Comparison of ENCODE assay signal across 8 mouse cellular contexts in genomic region chr2:155825904-155826629, GRCm38 (mm10). TPM values are rescaled to one million over a fixed set of nuclear protein-coding genes. Genes with fewer than 3 reads are reported as not detected.
DNase-seq lines count a peak whose midpoint lies in the region; ATAC-seq lines count a peak whose summit lies in the region.

No protein-coding gene starts in this region.

- H3K9me3 ChIP-seq in forebrain, embryonic 15.5 days, result no peaks in the 10 kb centered on the region
- H3K9me3 ChIP-seq in limb, embryonic 11.5 days (ENCODE audit: control insufficient read depth, low read length), result no peaks in the 10 kb centered on the region
- H3K9me3 ChIP-seq in neural tube, embryonic 11.5 days (ENCODE audit: control insufficient read depth, low read length), result no peaks in the 10 kb centered on the region

- no peaks in the 10 kb centered on the region for H3K27me3 ChIP-seq in forebrain, embryonic 15.5 days
- H3K27me3 ChIP-seq in limb, embryonic 11.5 days (ENCODE audit: control insufficient read depth, insufficient read depth, low read length), result no peaks in the 10 kb centered on the region
- H3K27me3 ChIP-seq in neural tube, embryonic 11.5 days (ENCODE audit: control insufficient read depth, insufficient read depth, low read length), result no peaks in the 10 kb centered on the region

- peak overlapping the region; percentile 89 for H3K4me2 ChIP-seq in forebrain, embryonic 15.5 days (replicated peaks)
- peak overlapping the region; percentile 69 for H3K4me2 ChIP-seq in limb, embryonic 11.5 days (ENCODE audit: low read depth, severe bottlenecking)
- H3K4me2 ChIP-seq in neural tube, embryonic 11.5 days (ENCODE audit: low read depth), result peak overlapping the region; percentile 62

- H3K27ac ChIP-seq in forebrain, embryonic 15.5 days (replicated peaks), result peak overlapping the region; percentile 84
- H3K27ac ChIP-seq in limb, embryonic 11.5 days (replicated peaks; ENCODE audit: low read depth, low read length), result no peak overlapping the region; the same call in 1 of the 2 replicates
- H3K27ac ChIP-seq in neural tube, embryonic 11.5 days (ENCODE audit: low read depth, low read length), result no peak overlapping the region

- H3K36me3 ChIP-seq in forebrain, embryonic 15.5 days, result peaks cover 28% of the 10 kb centered on the region
- peaks cover 9% of the 10 kb centered on the region for H3K36me3 ChIP-seq in limb, embryonic 11.5 days (ENCODE audit: control insufficient read depth, insufficient read depth, low read length)
- no peaks in the 10 kb centered on the region for H3K36me3 ChIP-seq in neural tube, embryonic 11.5 days (ENCODE audit: control insufficient read depth, insufficient read depth, low read length)

- peaks cover 26% of the 10 kb centered on the region for H3K4me1 ChIP-seq in forebrain, embryonic 15.5 days
- H3K4me1 ChIP-seq in limb, embryonic 11.5 days (ENCODE audit: control insufficient read depth, insufficient read depth, low read length), result 0 out of 2 replicates have a peak, but pooled peaks cover 3% of the 10 kb centered on the region
- H3K4me1 ChIP-seq in neural tube, embryonic 11.5 days (ENCODE audit: control insufficient read depth, insufficient read depth, low read length), result peaks cover 10% of the 10 kb centered on the region; the same call in 1 of the 2 replicates

- H3K9ac ChIP-seq in forebrain, embryonic 15.5 days (replicated peaks), result peak overlapping the region; percentile 72
- H3K9ac ChIP-seq in limb, embryonic 11.5 days (ENCODE audit: low read length), result peak overlapping the region; percentile 63
- peak overlapping the region; percentile 77 for H3K9ac ChIP-seq in neural tube, embryonic 11.5 days (ENCODE audit: low read length)

- 3% methylated on average over 52 of the region's 52 CpGs for WGBS in forebrain, embryonic 15.5 days
- 2% methylated on average over 52 of the region's 52 CpGs for WGBS in limb, embryonic 11.5 days
- WGBS in neural tube, embryonic 11.5 days, result 2% methylated on average over 52 of the region's 52 CpGs

- peak; percentile 45 to 52 for DNase-seq in right cerebral cortex, adult 2 months (ENCODE audit: low spot score in 2 of 2)
- no peak for DNase-seq in right cerebral cortex, postnatal 25 days
- DNase-seq in adrenal gland, postnatal 25 days, result peak; percentile 39
- peak; percentile 30 for DNase-seq in limb, embryonic 11.5 days (ENCODE audit: low spot score)
- DNase-seq in neural tube, embryonic 11.5 days (ENCODE audit: low spot score), result peak; percentile 28
- DNase-seq in retina, embryonic 14.5 days (ENCODE audit: low spot score), result no peak
- DNase-seq in left cerebral cortex, postnatal 25 days (ENCODE audit: low spot score in 2 of 2), result no peak

- intact Hi-C loops in left cerebral cortex, postnatal 25 days (cut with DNase I), result no loop called here

- H3K4me3 ChIP-seq in forebrain, embryonic 15.5 days, result peak overlapping the region; percentile 90
- H3K4me3 ChIP-seq in limb, embryonic 11.5 days (ENCODE audit: low read depth, low read length), result peak overlapping the region; percentile 87
- peak overlapping the region; percentile 81 for H3K4me3 ChIP-seq in neural tube, embryonic 11.5 days (ENCODE audit: low read depth, low read length)

- no peak for ATAC-seq in forebrain, embryonic 15.5 days (replicated peaks)
- ATAC-seq in limb, embryonic 11.5 days (ENCODE audit: insufficient number of reproducible peaks, low FRiP score, low TSS enrichment, low read depth), result no peak
- ATAC-seq in neural tube, embryonic 11.5 days (ENCODE audit: insufficient read depth, low FRiP score, low TSS enrichment), result peak; percentile 41; the same call in 1 of the 2 replicates

RNA-seq across cellular contexts. Expression of gene Eif6, which starts 0.7 kb away (rescaled TPM):
- total RNA-seq in adrenal gland, postnatal 25 days (2021), result 112 and 131 TPM in 2 replicates
- polyA plus RNA-seq in forebrain, embryonic 15.5 days (2015; fragmentation: Nextera tagmentation; extraction: Ambion mirVana), result 159 and 160 TPM in 2 replicates
- 201 and 215 TPM in 2 replicates for polyA plus RNA-seq in limb, embryonic 11.5 days (2014; fragmentation: Nextera tagmentation; extraction: Ambion mirVana)
- polyA plus RNA-seq in neural tube, embryonic 11.5 days (2014; fragmentation: Nextera tagmentation; extraction: Ambion mirVana), result 199 TPM in 2 replicates
- 10 to 100 TPM; 57.5 to 71.9 TPM for total RNA-seq in left cerebral cortex, postnatal 25 days (2021)

RNA-seq across cellular contexts. Expression of gene BC029722, which starts 6.8 kb away (rescaled TPM):
- total RNA-seq in adrenal gland, postnatal 25 days (2021), result 159 and 181 TPM in 2 replicates
- 30.5 and 32.5 TPM in 2 replicates for polyA plus RNA-seq in forebrain, embryonic 15.5 days (2015; fragmentation: Nextera tagmentation; extraction: Ambion mirVana)
- polyA plus RNA-seq in limb, embryonic 11.5 days (2014; fragmentation: Nextera tagmentation; extraction: Ambion mirVana), result 6.2 and 6.4 TPM in 2 replicates
- 11.1 and 12.2 TPM in 2 replicates for polyA plus RNA-seq in neural tube, embryonic 11.5 days (2014; fragmentation: Nextera tagmentation; extraction: Ambion mirVana)
- 10 to 100 TPM; 58.7 to 62.3 TPM for total RNA-seq in left cerebral cortex, postnatal 25 days (2021)

RNA-seq across cellular contexts. Expression of gene Fam83c, which starts 8.6 kb away (rescaled TPM):
- 0.06 TPM in 1 of 2 replicates, not detected in the other for total RNA-seq in adrenal gland, postnatal 25 days (2021)
- polyA plus RNA-seq in forebrain, embryonic 15.5 days (2015; fragmentation: Nextera tagmentation; extraction: Ambion mirVana), result 0.57 and 0.61 TPM in 2 replicates
- 0.30 and 0.32 TPM in 2 replicates for polyA plus RNA-seq in limb, embryonic 11.5 days (2014; fragmentation: Nextera tagmentation; extraction: Ambion mirVana)
- polyA plus RNA-seq in neural tube, embryonic 11.5 days (2014; fragmentation: Nextera tagmentation; extraction: Ambion mirVana), result 0.15 and 0.27 TPM in 2 replicates
- total RNA-seq in left cerebral cortex, postnatal 25 days (2021), result not detected

RNA-seq across cellular contexts. Expression of gene Mmp24, which starts 50.9 kb away (rescaled TPM):
- total RNA-seq in adrenal gland, postnatal 25 days (2021), result 1.9 and 2.3 TPM in 2 replicates
- polyA plus RNA-seq in forebrain, embryonic 15.5 days (2015; fragmentation: Nextera tagmentation; extraction: Ambion mirVana), result 13.1 TPM in 2 replicates
- polyA plus RNA-seq in limb, embryonic 11.5 days (2014; fragmentation: Nextera tagmentation; extraction: Ambion mirVana), result not detected in 2 replicates
- polyA plus RNA-seq in neural tube, embryonic 11.5 days (2014; fragmentation: Nextera tagmentation; extraction: Ambion mirVana), result 4.3 and 5.7 TPM in 2 replicates
- total RNA-seq in left cerebral cortex, postnatal 25 days (2021), result 10 to 100 TPM; 37.2 to 38.8 TPM

Comparison
In these comparisons a context has a peak if more than half of its experiments do, and no peak if none do; other contexts are left out.
1. DNase-seq: peak in right cerebral cortex, adult 2 months (2 of 2), adrenal gland, postnatal 25 days (single experiment), limb, embryonic 11.5 days (single experiment) and neural tube, embryonic 11.5 days (single experiment); none in right cerebral cortex, postnatal 25 days (single experiment), retina, embryonic 14.5 days (single experiment) and left cerebral cortex, postnatal 25 days (0 of 2).
2. Peak in every context shown above with its lines, with median percentiles within 50 percentile points of each other: H3K4me2 ChIP-seq, H3K4me3 ChIP-seq and H3K9ac ChIP-seq.